Mouse (Mus musculus): ENCODE measurements around the gene Olfr310.

DNA sequence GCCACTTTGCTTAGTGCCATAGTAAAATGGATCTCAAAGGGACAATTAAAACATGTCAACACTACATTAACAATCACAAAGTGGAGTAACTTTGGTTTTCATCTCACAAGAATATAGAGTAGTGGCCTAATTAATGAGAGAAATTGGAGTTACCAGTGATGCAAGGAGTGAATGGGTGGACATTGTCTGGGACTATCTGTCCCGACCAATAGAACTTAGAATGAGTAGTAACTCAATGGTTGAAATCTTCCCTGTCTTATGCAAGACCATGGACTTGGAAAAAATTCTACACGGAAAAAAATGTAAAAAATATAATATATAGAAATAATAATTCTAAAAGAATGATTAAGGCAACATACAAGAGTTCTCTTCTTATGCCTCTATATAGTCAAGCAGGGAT lies 36.6 kb upstream of the Olfr310 start, which contains the start of gene Olfr309:
- no peak for TF ChIP-seq EP300 (IDR thresholded peaks at IDR 0.05; ENCODE audit: low read depth)
- TF ChIP-seq CTCF (IDR thresholded peaks at IDR 0.05; ENCODE audit: low read depth), result no peak

Measured in liver, embryonic 14.5 days (tissue).